Mouse (Mus musculus) heart, embryonic 11.5 days (tissue): ENCODE results near the gene Nckap5l. TPM values are rescaled to one million over a fixed set of nuclear protein-coding genes. Genes with fewer than 3 reads are reported as not detected.

Source experiments
- ATAC-seq: fragments of 200-750 bp; cut with Nextera tagmentation; replicated peaks from 2 replicates; pipeline ENCODE4 v1.8.0; 2017; ENCODE audit warnings: moderate library complexity; ENCODE audit not compliant: insufficient number of reproducible peaks, low FRiP score, low TSS enrichment
- H3K27ac ChIP-seq: fragments of 300-500 bp; sonication (generic); 2 replicates; pipeline ENCODE4 v1.5.1; 2014; ENCODE audit warnings: mild to moderate bottlenecking, low read depth, low read length
- H3K27me3 ChIP-seq: fragments of 300-500 bp; sonication (generic); 2 replicates; pipeline ENCODE4 v1.6.1; 2014; ENCODE audit warnings: mild to moderate bottlenecking, low read length, mixed read lengths; ENCODE audit not compliant: control insufficient read depth, insufficient read depth
- H3K36me3 ChIP-seq: fragments of 300-500 bp; sonication (generic); 2 replicates; pipeline ENCODE4 v1.6.1; 2014; ENCODE audit warnings: mild to moderate bottlenecking, low read length, moderate library complexity, mixed read lengths; ENCODE audit not compliant: control insufficient read depth, insufficient read depth
- H3K4me1 ChIP-seq: fragments of 300-500 bp; sonication (generic); 2 replicates; pipeline ENCODE4 v1.6.1; 2014; ENCODE audit warnings: low read length; ENCODE audit not compliant: control insufficient read depth, insufficient read depth
- H3K4me2 ChIP-seq: fragments of 300-500 bp; sonication (generic); 2 replicates; pipeline ENCODE4 v1.6.1; 2014; ENCODE audit warnings: mild to moderate bottlenecking, moderate library complexity
- H3K4me3 ChIP-seq: fragments of 300-500 bp; sonication (generic); 2 replicates; pipeline ENCODE4 v1.5.1; 2014; ENCODE audit warnings: low read depth, low read length
- H3K9ac ChIP-seq: fragments of 300-500 bp; sonication (generic); 2 replicates; pipeline ENCODE4 v1.6.1; 2014; ENCODE audit warnings: mild to moderate bottlenecking, low read depth, low read length, moderate library complexity
- H3K9me3 ChIP-seq: fragments of 300-500 bp; sonication (generic); replicated peaks from 2 replicates; pipeline ENCODE4 v1.6.1; 2016; ENCODE audit warnings: low read length; ENCODE audit not compliant: control insufficient read depth
- WGBS: fragments of 180-500 bp; shearing (Covaris S2); extraction: QIAGEN DNeasy Blood & Tissue Kit; methylation state at CpG from one replicate; pipeline ENCODE4 v1.1.7; 2014; ENCODE audit not compliant: insufficient replicate concordance; 5-methylcytosine and 5-hydroxymethylcytosine counted together
- polyA plus RNA-seq: library from polyadenylated mRNA; unstranded; fragments of >200 nt; fragmentation: Nextera tagmentation; extraction: Ambion mirVana; gene quantifications from 2 replicates; pipeline ENCODE4 v1.2.1, GENCODE M21; 2014

Nckap5l gene
- polyA plus RNA-seq, 1 experiment from 2014 or later, result 9.0 TPM

DNA sequence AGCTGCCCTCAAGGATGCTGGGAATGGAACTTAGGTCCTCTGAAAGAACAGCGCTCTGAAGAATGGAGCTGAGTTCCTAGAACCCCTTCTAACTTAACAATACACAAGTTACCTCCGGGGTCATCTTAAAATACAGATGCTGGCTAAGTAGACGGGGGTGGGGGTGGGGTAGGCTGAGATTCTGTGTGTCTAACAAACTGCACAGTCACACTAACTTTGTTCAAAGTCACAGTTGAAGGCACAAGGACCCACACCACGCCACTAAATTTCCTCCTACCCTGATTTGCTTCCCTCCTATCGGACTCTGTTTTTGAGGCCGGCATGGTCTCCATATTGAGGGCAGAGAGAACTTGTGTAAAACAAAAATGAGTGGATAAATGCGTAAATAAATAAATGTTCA is 15.4 kb upstream of the Nckap5l start:
- H3K27me3 ChIP-seq, result no peaks in the 10 kb centered on the region
- no peaks in the 10 kb centered on the region for H3K9me3 ChIP-seq
- no peak overlapping the region for H3K4me3 ChIP-seq
- no peaks in the 10 kb centered on the region; the same call in 1 of the 2 replicates for H3K4me1 ChIP-seq
- H3K9ac ChIP-seq, result no peak overlapping the region
- H3K4me2 ChIP-seq, result no peak overlapping the region
- WGBS, result 84% methylated on average over 7 of the region's 7 CpGs
- no peak overlapping the region for H3K27ac ChIP-seq
- ATAC-seq, result no peak
- peaks cover 4% of the 10 kb centered on the region; the same call in 1 of the 2 replicates for H3K36me3 ChIP-seq

DNA sequence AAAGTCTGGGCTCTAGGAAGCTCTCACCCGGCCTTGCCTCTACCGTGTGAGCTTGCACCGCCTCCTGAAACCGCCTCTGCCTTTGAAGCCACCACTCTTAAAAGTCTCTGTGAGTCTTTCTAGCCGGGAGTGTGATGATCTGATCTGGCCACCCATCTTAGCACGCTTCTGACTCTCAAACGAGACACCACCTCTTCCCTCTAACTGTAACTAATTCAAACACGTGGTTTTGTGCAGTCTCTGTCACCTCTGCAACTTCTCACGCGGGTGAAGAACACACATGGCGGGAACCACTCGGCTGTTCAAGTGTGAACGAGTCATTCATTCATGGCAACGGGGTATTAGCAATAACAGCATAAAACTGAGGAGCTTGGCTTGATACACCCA is 14.1 kb upstream of the Nckap5l start:
- Histone ChIP-seq H3K27me3 (no peaks in the 10 kb centered on the region), H3K4me1 (no peaks in the 10 kb centered on the region; the same call in 1 of the 2 replicates), H3K36me3 (peaks cover 4% of the 10 kb centered on the region; the same call in 1 of the 2 replicates), H3K4me2 (no peak overlapping the region), H3K9me3 (no peaks in the 10 kb centered on the region), H3K4me3 (no peak overlapping the region), H3K27ac (no peak overlapping the region), H3K9ac (no peak overlapping the region)
- WGBS, result 69% methylated on average over 14 of the region's 14 CpGs
- ATAC-seq, result no peak

DNA sequence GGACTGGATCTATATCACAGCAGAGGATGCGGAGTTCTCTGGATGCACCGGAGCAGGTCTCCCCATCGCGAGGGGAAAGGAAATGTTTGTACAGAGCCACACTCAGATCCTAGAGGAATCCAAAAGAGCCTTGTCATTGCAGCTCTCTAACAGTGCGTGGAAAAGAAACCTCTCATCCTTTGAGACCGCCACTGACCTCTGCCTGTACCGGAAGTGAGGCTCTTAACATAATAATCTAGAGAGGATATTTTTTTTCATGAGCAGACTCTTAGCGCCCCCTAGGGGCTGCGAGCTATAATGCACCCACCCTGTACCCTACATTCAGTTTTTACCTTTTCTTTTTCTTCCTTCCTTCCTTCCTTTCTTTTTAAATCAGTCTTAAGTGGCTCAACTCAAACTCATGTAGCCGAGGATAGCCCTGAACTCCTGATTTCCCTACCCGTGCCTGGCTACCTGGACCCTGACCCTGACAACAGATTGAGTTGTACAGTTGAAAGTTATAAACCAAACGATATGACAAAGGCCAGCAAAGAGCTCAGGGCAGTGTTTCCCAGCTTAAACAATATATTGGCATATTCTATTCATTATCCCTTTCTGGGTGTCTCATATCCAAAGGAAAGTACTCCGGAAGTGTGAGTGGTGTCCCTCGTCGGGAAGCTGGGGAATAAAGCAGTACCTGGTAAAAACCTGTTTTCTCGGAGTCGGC is 13.6 kb upstream of the Nckap5l start:
- 60% methylated on average over 17 of the region's 17 CpGs for WGBS
- no peak overlapping the region for H3K4me3 ChIP-seq
- H3K36me3 ChIP-seq, result peaks cover 4% of the 10 kb centered on the region; the same call in 1 of the 2 replicates
- no peaks in the 10 kb centered on the region for H3K27me3 ChIP-seq
- no peak for ATAC-seq
- H3K9ac ChIP-seq, result no peak overlapping the region
- no peaks in the 10 kb centered on the region for H3K9me3 ChIP-seq
- no peak overlapping the region for H3K27ac ChIP-seq
- no peaks in the 10 kb centered on the region; the same call in 1 of the 2 replicates for H3K4me1 ChIP-seq
- H3K4me2 ChIP-seq, result no peak overlapping the region

DNA sequence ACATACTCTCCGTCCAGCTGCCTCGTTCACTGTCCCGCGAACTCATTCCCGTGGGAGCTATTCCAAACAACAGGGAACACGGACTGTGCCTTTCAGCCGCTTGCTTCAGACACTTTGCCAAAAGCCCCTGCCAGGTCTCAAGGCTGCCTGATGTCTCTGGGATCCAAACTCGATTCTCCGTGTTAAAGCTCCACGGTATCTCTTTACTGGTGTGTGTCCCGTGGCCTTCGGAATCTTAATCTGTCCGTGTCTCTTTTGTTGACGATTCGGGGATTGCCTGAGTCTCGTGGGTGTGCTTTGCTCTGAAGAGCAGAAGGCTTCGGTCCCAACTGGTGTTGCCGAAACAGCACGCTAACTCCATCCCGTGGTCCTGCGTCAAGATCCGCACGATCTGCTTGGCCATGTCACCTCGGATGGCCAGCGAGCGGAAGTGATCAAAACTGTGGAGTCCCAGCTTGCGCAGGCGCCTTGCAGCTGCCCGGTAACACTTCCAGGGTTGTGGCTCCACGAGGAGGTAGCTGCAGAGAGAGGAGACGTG is 12.7 kb upstream of the Nckap5l start:
- H3K27ac ChIP-seq, result no peak overlapping the region
- no peaks in the 10 kb centered on the region; the same call in 1 of the 2 replicates for H3K4me1 ChIP-seq
- peaks cover 4% of the 10 kb centered on the region; the same call in 1 of the 2 replicates for H3K36me3 ChIP-seq
- no peak overlapping the region for H3K4me3 ChIP-seq
- no peak overlapping the region for H3K9ac ChIP-seq
- no peaks in the 10 kb centered on the region for H3K9me3 ChIP-seq
- no peak for ATAC-seq
- WGBS, result 85% methylated on average over 31 of the region's 31 CpGs
- H3K27me3 ChIP-seq, result no peaks in the 10 kb centered on the region
- H3K4me2 ChIP-seq, result no peak overlapping the region

DNA sequence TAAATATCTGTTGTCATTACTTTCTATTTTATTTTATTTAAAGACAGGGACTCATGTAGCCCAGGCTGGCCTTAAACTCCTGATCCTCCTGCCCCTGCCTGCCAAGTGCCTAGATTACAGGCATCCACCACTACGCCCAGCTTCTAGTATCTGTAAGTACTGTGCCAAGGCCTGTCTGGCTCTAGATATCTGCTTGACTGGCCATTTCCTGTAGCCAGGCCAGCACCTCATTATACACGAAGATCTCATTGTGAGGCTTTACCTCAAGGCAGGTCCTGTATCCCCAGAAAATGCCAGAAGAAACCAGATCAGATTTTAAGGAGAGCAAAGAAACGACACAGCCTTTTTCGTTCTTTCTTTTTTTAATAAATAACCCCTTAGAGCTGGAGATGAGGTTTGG is 12.2 kb upstream of the Nckap5l start:
- Histone ChIP-seq H3K36me3 (peaks cover 4% of the 10 kb centered on the region; the same call in 1 of the 2 replicates), H3K9ac (no peak overlapping the region), H3K27ac (no peak overlapping the region), H3K4me1 (no peaks in the 10 kb centered on the region; the same call in 1 of the 2 replicates), H3K27me3 (no peaks in the 10 kb centered on the region), H3K4me3 (no peak overlapping the region), H3K4me2 (no peak overlapping the region), H3K9me3 (no peaks in the 10 kb centered on the region)
- no peak for ATAC-seq
- 79% methylated on average over 4 of the region's 4 CpGs for WGBS

DNA sequence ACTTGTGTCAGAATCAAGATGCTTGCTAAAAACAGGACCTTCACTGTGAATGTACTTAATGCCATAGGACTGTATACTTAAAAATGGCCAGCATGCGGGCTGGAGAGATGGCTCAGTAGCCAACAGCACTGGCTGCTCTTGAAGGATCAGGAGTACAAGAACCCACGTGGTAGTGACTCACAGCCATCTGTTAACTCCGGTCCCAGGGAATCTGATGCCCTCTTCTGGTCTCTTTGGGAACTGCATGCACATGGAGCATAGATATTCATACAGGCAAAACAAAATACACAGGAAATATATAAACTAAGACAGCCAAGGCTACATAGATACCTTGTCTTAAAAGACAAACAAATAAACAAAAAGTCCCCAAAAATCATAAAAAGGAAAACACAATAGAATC is 11.5 kb upstream of the Nckap5l start:
- ATAC-seq, result no peak
- no peaks in the 10 kb centered on the region; the same call in 1 of the 2 replicates for H3K4me1 ChIP-seq
- WGBS, result 41% methylated on average over 3 of the region's 3 CpGs
- H3K27me3 ChIP-seq, result no peaks in the 10 kb centered on the region
- H3K4me2 ChIP-seq, result no peak overlapping the region
- H3K36me3 ChIP-seq, result peaks cover 4% of the 10 kb centered on the region; the same call in 1 of the 2 replicates
- no peak overlapping the region for H3K27ac ChIP-seq
- no peaks in the 10 kb centered on the region for H3K9me3 ChIP-seq
- no peak overlapping the region for H3K9ac ChIP-seq
- H3K4me3 ChIP-seq, result no peak overlapping the region

DNA sequence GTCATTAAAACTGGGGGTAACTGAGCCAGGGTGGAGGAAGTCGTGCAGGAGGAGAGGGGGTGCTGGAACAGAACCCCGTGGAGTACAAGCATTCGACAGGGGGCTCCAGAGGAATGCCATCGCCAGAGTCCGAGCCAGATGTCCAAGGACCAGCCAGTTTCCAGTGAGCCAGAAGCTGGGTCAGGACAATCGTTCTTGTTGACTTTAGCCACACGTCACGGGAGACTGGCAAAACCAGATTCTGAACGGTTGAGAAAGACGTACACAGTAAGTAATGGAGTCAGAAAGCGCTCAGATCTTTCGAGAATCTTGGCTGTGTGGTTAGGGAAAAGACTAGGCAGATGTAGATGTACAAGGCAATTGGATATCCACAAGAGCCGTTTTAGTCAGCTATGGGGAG is 5.6 kb upstream of the Nckap5l start:
- ATAC-seq, result no peak
- no peaks in the 10 kb centered on the region for H3K27me3 ChIP-seq
- H3K4me1 ChIP-seq, result peaks cover 6% of the 10 kb centered on the region
- H3K27ac ChIP-seq, result no peak overlapping the region
- H3K4me3 ChIP-seq, result no peak overlapping the region
- H3K36me3 ChIP-seq, result no peaks in the 10 kb centered on the region
- no peaks in the 10 kb centered on the region for H3K9me3 ChIP-seq
- H3K9ac ChIP-seq, result no peak overlapping the region
- no peak overlapping the region for H3K4me2 ChIP-seq
- 73% methylated on average over 13 of the region's 13 CpGs for WGBS

DNA sequence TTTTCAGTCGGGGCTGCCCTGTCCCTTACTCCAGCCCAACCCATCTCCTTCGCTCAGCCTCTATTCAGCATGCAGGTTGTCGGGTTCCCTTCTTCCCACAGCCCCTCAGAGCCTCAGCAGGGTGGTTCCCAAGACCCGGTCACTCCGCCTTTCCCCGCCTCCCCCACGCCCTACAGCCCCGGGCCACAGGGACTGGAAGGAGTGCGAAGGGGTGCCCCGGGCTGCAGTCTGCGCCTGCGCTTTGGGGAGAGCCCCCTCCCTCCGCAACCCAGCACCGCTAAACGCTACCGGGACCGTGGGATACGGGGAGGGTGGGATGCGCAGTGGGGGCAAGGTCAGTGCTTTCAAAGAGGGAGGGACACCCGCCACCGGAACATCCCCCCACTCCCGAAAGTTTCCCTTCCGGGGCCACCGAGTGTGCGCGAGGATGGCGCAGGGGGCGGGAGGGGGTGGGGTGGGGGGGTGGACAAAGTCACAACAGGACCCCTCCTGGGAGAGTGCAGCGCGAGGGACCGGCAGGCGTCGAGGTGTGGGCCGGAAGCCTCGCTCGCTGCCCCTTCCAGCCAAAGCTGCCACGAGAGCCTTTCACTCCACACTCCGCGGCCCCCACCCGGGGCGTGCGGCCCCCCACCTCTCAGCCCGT is 464 bp downstream of the Nckap5l start:
- ATAC-seq, result peak; percentile 68
- Histone ChIP-seq H3K4me1 (peaks cover 33% of the 10 kb centered on the region), H3K9me3 (no peaks in the 10 kb centered on the region), H3K9ac (peak overlapping the region; percentile 58), H3K27me3 (no peaks in the 10 kb centered on the region), H3K36me3 (no peaks in the 10 kb centered on the region; the same call in 1 of the 2 replicates), H3K4me2 (peak overlapping the region; percentile 76), H3K4me3 (peak overlapping the region; percentile 93), H3K27ac (peak overlapping the region; percentile 92)
- under 1% methylated on average over 43 of the region's 43 CpGs for WGBS
